Comparison of ENCODE assay signal across 22 mouse cellular contexts in genomic region chr8:12040924-12041323, GRCm38 (mm10).
DNase-seq lines count a peak whose midpoint lies in the region; ATAC-seq lines count a peak whose summit lies in the region.
"Had no signal": no experiment of that assay in that cellular context is flagged by ENCODE, and none has a peak within 500 bp of the region (broad histone marks: within the 10 kb centered on the region; RNA-seq: fewer than 3 reads in every experiment).

No protein-coding gene starts in this region.

- H3K9me3 ChIP-seq in heart, embryonic 13.5 days, result no peaks in the 10 kb centered on the region
- H3K9me3 ChIP-seq in lung, embryonic 15.5 days, result no peaks in the 10 kb centered on the region
- no peaks in the 10 kb centered on the region for H3K9me3 ChIP-seq in intestine, embryonic 14.5 days (ENCODE audit: control insufficient read depth, low read length)
- no peaks in the 10 kb centered on the region for H3K9me3 ChIP-seq in midbrain, embryonic 16.5 days (replicated peaks; ENCODE audit: control insufficient read depth, low read length, poor library complexity, severe bottlenecking)
- H3K9me3 ChIP-seq: embryonic facial prominence, embryonic 13.5 days; midbrain, embryonic 13.5 days; neural tube, embryonic 13.5 days had no signal

- H3K9ac ChIP-seq in heart, embryonic 13.5 days, result no peak overlapping the region
- no peak overlapping the region for H3K9ac ChIP-seq in lung, embryonic 15.5 days
- H3K9ac ChIP-seq in intestine, embryonic 14.5 days (ENCODE audit: low read length), result no peak overlapping the region
- H3K9ac ChIP-seq in midbrain, embryonic 16.5 days (ENCODE audit: low read depth, low read length), result no peak overlapping the region
- H3K9ac ChIP-seq: embryonic facial prominence, embryonic 13.5 days; midbrain, embryonic 13.5 days; neural tube, embryonic 13.5 days had no signal

- H3K4me1 ChIP-seq in heart, embryonic 13.5 days, result peaks cover 26% of the 10 kb centered on the region
- H3K4me1 ChIP-seq in lung, embryonic 15.5 days, result 0 out of 2 replicates have a peak, but pooled peaks cover 2% of the 10 kb centered on the region
- H3K4me1 ChIP-seq in intestine, embryonic 14.5 days (replicated peaks; ENCODE audit: control insufficient read depth, insufficient read depth, low read length), result no peaks in the 10 kb centered on the region
- no peaks in the 10 kb centered on the region for H3K4me1 ChIP-seq in midbrain, embryonic 16.5 days (ENCODE audit: control insufficient read depth, insufficient read depth, low read length)

- DNase-seq in heart, postnatal 4 days, result no peak
- no peak for DNase-seq in lung, postnatal 4 days
- DNase-seq in intestine, embryonic 14.5 days (ENCODE audit: low spot score), result no peak
- DNase-seq in right cerebral cortex, adult 2 months (ENCODE audit: low spot score in 2 of 2), result no peak
- DNase-seq: adrenal gland, adult 8-10 months; cerebellum, adult 9-10 months; gastrocnemius, postnatal 36 days; kidney, postnatal 4 days; right cerebral cortex, postnatal 14 days; spleen, adult 18-20 months; thymus, adult 18-20 months had no signal

- H3K4me2 ChIP-seq in heart, embryonic 13.5 days, result peak overlapping the region; percentile 18; the same call in 1 of the 2 replicates
- peak overlapping the region; percentile 28; the same call in 1 of the 2 replicates for H3K4me2 ChIP-seq in lung, embryonic 15.5 days
- H3K4me2 ChIP-seq in intestine, embryonic 14.5 days (ENCODE audit: low read length), result peak overlapping the region; percentile 18; the same call in 1 of the 2 replicates
- H3K4me2 ChIP-seq in midbrain, embryonic 16.5 days (ENCODE audit: low read length), result no peak overlapping the region
- H3K4me2 ChIP-seq: embryonic facial prominence, embryonic 13.5 days; heart, embryonic 11.5 days; midbrain, embryonic 13.5 days had no signal

- H3K27me3 ChIP-seq in heart, embryonic 13.5 days (replicated peaks), result no peaks in the 10 kb centered on the region; the same call in 1 of the 2 replicates
- H3K27me3 ChIP-seq in lung, embryonic 15.5 days, result no peaks in the 10 kb centered on the region
- no peaks in the 10 kb centered on the region for H3K27me3 ChIP-seq in intestine, embryonic 14.5 days (replicated peaks; ENCODE audit: control insufficient read depth, insufficient read depth, low read length)
- H3K27me3 ChIP-seq in midbrain, embryonic 16.5 days (ENCODE audit: control insufficient read depth, insufficient read depth, low read depth, low read length), result peaks cover 5% of the 10 kb centered on the region

- H3K36me3 ChIP-seq in heart, embryonic 13.5 days, result no peaks in the 10 kb centered on the region
- no peaks in the 10 kb centered on the region for H3K36me3 ChIP-seq in lung, embryonic 15.5 days
- no peaks in the 10 kb centered on the region for H3K36me3 ChIP-seq in intestine, embryonic 14.5 days (ENCODE audit: control insufficient read depth, insufficient read depth, low read length)
- no peaks in the 10 kb centered on the region for H3K36me3 ChIP-seq in macrophage (ENCODE audit: inconsistent target)
- H3K36me3 ChIP-seq in midbrain, embryonic 16.5 days (ENCODE audit: control insufficient read depth, insufficient read depth, low read length), result no peaks in the 10 kb centered on the region
- H3K36me3 ChIP-seq: embryonic facial prominence, embryonic 13.5 days; midbrain, embryonic 13.5 days; neural tube, embryonic 13.5 days had no signal

- H3K4me3 ChIP-seq in heart, embryonic 13.5 days, result no peak overlapping the region
- H3K4me3 ChIP-seq in lung, embryonic 15.5 days, result no peak overlapping the region
- H3K4me3 ChIP-seq in intestine, embryonic 14.5 days (ENCODE audit: low read depth, low read length), result no peak overlapping the region
- no peak overlapping the region for H3K4me3 ChIP-seq in macrophage (ENCODE audit: inconsistent target)
- H3K4me3 ChIP-seq in midbrain, embryonic 16.5 days (ENCODE audit: low read depth, low read length), result no peak overlapping the region
- H3K4me3 ChIP-seq: embryonic facial prominence, embryonic 13.5 days; midbrain, embryonic 13.5 days; neural tube, embryonic 13.5 days had no signal

- H3K79me2 ChIP-seq in macrophage (ENCODE audit: inconsistent target), result no peaks in the 10 kb centered on the region

- 59% methylated on average over 3 of the region's 3 CpGs for WGBS in heart, embryonic 13.5 days
- WGBS in lung, embryonic 15.5 days, result 54% methylated on average over 3 of the region's 3 CpGs
- 55% methylated on average over 3 of the region's 3 CpGs for WGBS in intestine, embryonic 14.5 days
- 41% methylated on average over 3 of the region's 3 CpGs for WGBS in macrophage (ENCODE audit: missing documents)
- WGBS in midbrain, embryonic 16.5 days, result 80% methylated on average over 3 of the region's 3 CpGs

- ATAC-seq in heart, embryonic 13.5 days (ENCODE audit: extremely low read depth, insufficient number of reproducible peaks, low FRiP score, low TSS enrichment), result no peak
- ATAC-seq in lung, embryonic 15.5 days (ENCODE audit: borderline replicate concordance, extremely low read depth, low FRiP score, low TSS enrichment), result no peak
- no peak for ATAC-seq in intestine, embryonic 14.5 days (replicated peaks; ENCODE audit: low FRiP score, low TSS enrichment, low read depth)
- no peak for ATAC-seq in midbrain, embryonic 16.5 days
- ATAC-seq: CD4-positive, CD25-positive, alpha-beta regulatory T cell, adult 4 months; forebrain, embryonic 16.5 days; midbrain, embryonic 13.5 days; Patski had no signal

- 0 out of 2 replicates have a peak overlapping the region, but pooled peaks have one; percentile 36 for H3K27ac ChIP-seq in heart, embryonic 13.5 days (replicated peaks)
- H3K27ac ChIP-seq in lung, embryonic 15.5 days, result peak overlapping the region; percentile 32; the same call in 1 of the 2 replicates
- H3K27ac ChIP-seq in intestine, embryonic 14.5 days (ENCODE audit: low read depth), result no peak overlapping the region
- H3K27ac ChIP-seq in macrophage, result peak overlapping the region; percentile 71
- no peak overlapping the region for H3K27ac ChIP-seq in midbrain, embryonic 16.5 days (ENCODE audit: low read length)
- H3K27ac ChIP-seq: embryonic facial prominence, embryonic 13.5 days; midbrain, embryonic 13.5 days; neural tube, embryonic 13.5 days had no signal

Comparison
In these comparisons a context has a peak if more than half of its experiments do, and no peak if none do; other contexts are left out.
1. H3K27ac ChIP-seq: peak in heart, embryonic 13.5 days (single experiment), lung, embryonic 15.5 days (single experiment) and macrophage (single experiment); none in intestine, embryonic 14.5 days (single experiment) and midbrain, embryonic 16.5 days (single experiment).